Mouse (Mus musculus) myocyte (in vitro differentiated cells): ENCODE data around the gene Bcdin3d. TPM values are rescaled to one million over a fixed set of nuclear protein-coding genes. Genes with fewer than 3 reads are reported as not detected.

Experiments
- H3K27me3 ChIP-seq: one replicate; pipeline ENCODE4 v1.6.1; 2011; ENCODE audit not compliant: control insufficient read depth, insufficient read depth, insufficient read length
- H3K36me3 ChIP-seq: one replicate; pipeline ENCODE4 v1.6.1; 2011; ENCODE audit not compliant: control insufficient read depth, insufficient read depth
- H3K4me2 ChIP-seq: one replicate; pipeline ENCODE4 v1.6.1; 2011; ENCODE audit warnings: low read depth, control low read depth
- H3K4me3 ChIP-seq: one replicate; pipeline ENCODE4 v1.5.1; 2011; ENCODE audit warnings: mild to moderate bottlenecking, control low read depth, moderate library complexity
- H3K79me2 ChIP-seq: one replicate; pipeline ENCODE4 v1.6.1; 2011; ENCODE audit not compliant: control insufficient read depth, insufficient read depth
- H3ac ChIP-seq: one replicate; pipeline ENCODE4 v1.6.1; 2011; ENCODE audit not compliant: control insufficient read depth, insufficient read length
- CEBPB ChIP-seq: IDR thresholded peaks from 2 replicates; pipeline ENCODE4 v1.6.1; 2011; ENCODE audit warnings: mild to moderate bottlenecking, moderate library complexity; ENCODE audit not compliant: poor library complexity, insufficient read depth, severe bottlenecking
- E2F4 ChIP-seq: IDR thresholded peaks from one replicate; pipeline ENCODE4 v1.6.1; 2011; ENCODE audit warnings: mild to moderate bottlenecking, control low read depth, moderate library complexity; ENCODE audit not compliant: insufficient read depth
- MAX ChIP-seq: IDR thresholded peaks from one replicate; pipeline ENCODE4 v1.6.1; 2011; ENCODE audit warnings: low read depth, mild to moderate bottlenecking, control low read depth
- MYOD1 ChIP-seq, 3 experiments: IDR thresholded peaks; one replicate each; pipeline ENCODE4 v1.6.1; 2011; ENCODE audit warnings: control low read depth in 2 of 3, low read depth in 2 of 3, mild to moderate bottlenecking in 2 of 3, moderate library complexity in 1 of 3; ENCODE audit not compliant: insufficient read length in 2 of 3, control insufficient read depth in 1 of 3
- MYOG ChIP-seq, 3 experiments: IDR thresholded peaks; one replicate each; pipeline ENCODE4 v1.6.1; 2011; ENCODE audit warnings: control low read depth in 2 of 3, low read depth in 2 of 3, mild to moderate bottlenecking in 2 of 3; ENCODE audit not compliant: insufficient read length in 2 of 3, control insufficient read depth in 1 of 3, insufficient read depth in 1 of 3
- POLR2A ChIP-seq: IDR thresholded peaks from one replicate; pipeline ENCODE4 v1.6.1; 2011; ENCODE audit warnings: low read depth, mild to moderate bottlenecking, control low read depth, moderate library complexity; ENCODE audit not compliant: insufficient read length
- POLR2AphosphoS2 ChIP-seq: IDR thresholded peaks from one replicate; pipeline ENCODE4 v1.6.1; 2011; ENCODE audit warnings: low read depth, control low read depth; ENCODE audit not compliant: insufficient read length
- REST ChIP-seq: IDR thresholded peaks from one replicate; pipeline ENCODE4 v1.6.1; 2011; ENCODE audit warnings: mild to moderate bottlenecking, control low read depth, moderate library complexity; ENCODE audit not compliant: insufficient read depth, insufficient read length
- SRF ChIP-seq: IDR thresholded peaks from one replicate; pipeline ENCODE4 v1.6.1; 2011; ENCODE audit warnings: low read depth; ENCODE audit not compliant: control insufficient read depth, insufficient read length
- TCF12 ChIP-seq: IDR thresholded peaks from one replicate; pipeline ENCODE4 v1.6.1; 2011; ENCODE audit warnings: mild to moderate bottlenecking, control low read depth; ENCODE audit not compliant: poor library complexity, insufficient read depth, severe bottlenecking
- TCF3 ChIP-seq: IDR thresholded peaks from one replicate; pipeline ENCODE4 v1.6.1; 2011; ENCODE audit warnings: low read depth, control low read depth; ENCODE audit not compliant: insufficient read length
- USF1 ChIP-seq: IDR thresholded peaks from one replicate; pipeline ENCODE4 v1.6.1; 2011; ENCODE audit warnings: low read depth, mild to moderate bottlenecking, control low read depth, moderate library complexity
- polyA plus RNA-seq: library from polyadenylated mRNA; unstranded; fragments of >200 nt; fragmentation: generic; extraction: Trizol; gene quantifications from one replicate; pipeline ENCODE4 v1.2.1, GENCODE M21; 2012; ENCODE audit warnings: missing spikeins

Bcdin3d gene
- polyA plus RNA-seq, 1 experiment = 11.8 TPM

GRCm38 (mm10) chr15:99438966-99439698, 35.4 kb downstream of the Bcdin3d start:
- Histone ChIP-seq H3K79me2 (peaks cover 89% of the 10 kb centered on the region), H3ac (no peak overlapping the region), H3K27me3 (no peaks in the 10 kb centered on the region), H3K4me3 (no peak overlapping the region), H3K4me2 (peak overlapping the region; percentile 63), H3K36me3 (peaks cover 5% of the 10 kb centered on the region)
- TF ChIP-seq MYOG (IDR thresholded peaks at IDR 0.05; ENCODE audit: control insufficient read depth in 1 of 3, insufficient read depth in 1 of 3, insufficient read length in 2 of 3, low read depth in 2 of 3) = peak in 2 of 3 experiments; percentile 24 to 64
- peak in 2 of 3 experiments; percentile 75 to 86 for TF ChIP-seq MYOD1 (IDR thresholded peaks at IDR 0.05; ENCODE audit: control insufficient read depth in 1 of 3, insufficient read length in 2 of 3, low read depth in 2 of 3)
- TF ChIP-seq TCF12 = no peak

GRCm38 (mm10) chr15:99433913-99434312, 40.6 kb downstream of the Bcdin3d start:
- H3K36me3 ChIP-seq = peaks cover 15% of the 10 kb centered on the region
- TF ChIP-seq MYOG (IDR thresholded peaks at IDR 0.05; ENCODE audit: control insufficient read depth in 1 of 3, insufficient read depth in 1 of 3, insufficient read length in 2 of 3, low read depth in 2 of 3) (peak in 1 of 3 experiments; percentile 34), MYOD1 (IDR thresholded peaks at IDR 0.05; ENCODE audit: control insufficient read depth in 1 of 3, insufficient read length in 2 of 3, low read depth in 2 of 3) (peak in 1 of 3 experiments; percentile 10), REST (no peak), USF1 (no peak), SRF (no peak), TCF12 (no peak)
- no peak overlapping the region for H3K4me3 ChIP-seq
- H3ac ChIP-seq = no peak overlapping the region
- no peaks in the 10 kb centered on the region for H3K27me3 ChIP-seq
- H3K79me2 ChIP-seq = peaks cover 61% of the 10 kb centered on the region
- no peak overlapping the region for H3K4me2 ChIP-seq

- no peaks in the 10 kb centered on the region for H3K27me3 ChIP-seq
- peaks cover 16% of the 10 kb centered on the region for H3K36me3 ChIP-seq
- no peak for TF ChIP-seq MYOG (IDR thresholded peaks at IDR 0.05; ENCODE audit: control insufficient read depth in 1 of 3, insufficient read depth in 1 of 3, insufficient read length in 2 of 3, low read depth in 2 of 3)
- TF ChIP-seq POLR2A = no peak
- peak; percentile 2 for TF ChIP-seq POLR2AphosphoS2
- no peak for TF ChIP-seq TCF12
- no peak for TF ChIP-seq MYOD1 (IDR thresholded peaks at IDR 0.05; ENCODE audit: control insufficient read depth in 1 of 3, insufficient read length in 2 of 3, low read depth in 2 of 3)
- TF ChIP-seq TCF3 = no peak
- TF ChIP-seq E2F4 = no peak
- TF ChIP-seq REST = no peak
- H3ac ChIP-seq = no peak overlapping the region
- peaks cover 54% of the 10 kb centered on the region for H3K79me2 ChIP-seq
- H3K4me2 ChIP-seq = peak overlapping the region; percentile 79
- no peak overlapping the region for H3K4me3 ChIP-seq
These were observed 41.3 kb downstream of the Bcdin3d start for GRCm38 (mm10) chr15:99433081-99433718.

DNA sequence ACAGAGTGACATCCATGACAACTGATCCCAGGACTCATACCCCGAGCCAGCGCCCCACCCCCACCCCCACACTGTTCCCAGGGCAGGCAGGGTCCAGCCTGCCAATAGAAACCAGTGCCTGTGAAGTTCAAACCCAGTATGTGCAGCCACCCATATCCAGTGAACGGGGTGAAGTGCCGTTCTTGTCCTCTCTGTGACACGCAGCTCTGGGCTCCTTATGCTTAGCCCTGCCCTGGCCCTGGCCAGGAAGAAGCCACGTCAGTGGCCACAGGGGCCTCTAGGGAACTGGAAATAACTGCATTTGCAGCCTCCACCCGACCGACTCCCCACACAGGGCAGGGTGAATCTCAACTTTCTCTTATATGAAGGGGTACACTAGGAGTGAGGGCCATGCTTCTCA, 42.6 kb downstream of the Bcdin3d start:
- Histone ChIP-seq H3K36me3 (peaks cover 20% of the 10 kb centered on the region), H3K4me2 (peak overlapping the region; percentile 79), H3K79me2 (peaks cover 42% of the 10 kb centered on the region), H3ac (no peak overlapping the region), H3K27me3 (no peaks in the 10 kb centered on the region), H3K4me3 (no peak overlapping the region)
- TF ChIP-seq MAX (no peak), TCF12 (no peak), POLR2A (peak; percentile 23), E2F4 (no peak), SRF (no peak), POLR2AphosphoS2 (no peak), MYOG (IDR thresholded peaks at IDR 0.05; ENCODE audit: control insufficient read depth in 1 of 3, insufficient read depth in 1 of 3, insufficient read length in 2 of 3, low read depth in 2 of 3) (peak in 1 of 3 experiments; percentile 5), TCF3 (no peak), CEBPB (no peak), USF1 (no peak), MYOD1 (IDR thresholded peaks at IDR 0.05; ENCODE audit: control insufficient read depth in 1 of 3, insufficient read length in 2 of 3, low read depth in 2 of 3) (no peak), REST (no peak)

DNA sequence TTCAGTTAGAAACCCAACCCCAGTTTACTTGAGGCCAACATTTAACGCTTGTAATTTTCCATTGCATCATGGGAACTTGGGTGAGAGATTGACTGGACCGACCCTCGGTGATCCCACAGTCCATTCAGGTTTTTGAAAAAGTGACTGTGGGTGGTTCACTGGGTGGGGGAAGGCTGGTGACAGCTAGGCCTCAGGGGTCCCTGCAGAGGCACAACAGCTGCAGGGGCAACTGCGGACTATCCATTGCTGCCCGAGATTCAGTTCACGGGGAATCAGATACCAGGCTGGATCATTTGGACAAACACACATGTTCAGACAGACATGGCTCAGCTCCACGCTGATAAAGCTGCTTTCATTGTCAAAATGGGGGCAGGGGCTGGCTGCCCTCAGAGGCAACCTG, 43.0 kb downstream of the Bcdin3d start:
- Histone ChIP-seq H3K79me2 (peaks cover 37% of the 10 kb centered on the region), H3K36me3 (peaks cover 20% of the 10 kb centered on the region), H3K4me2 (peak overlapping the region; percentile 79), H3K27me3 (no peaks in the 10 kb centered on the region), H3ac (no peak overlapping the region), H3K4me3 (no peak overlapping the region)
- peak; percentile 49 for TF ChIP-seq POLR2AphosphoS2
- no peak for TF ChIP-seq USF1
- no peak for TF ChIP-seq REST
- no peak for TF ChIP-seq POLR2A
- TF ChIP-seq MYOG (IDR thresholded peaks at IDR 0.05; ENCODE audit: control insufficient read depth in 1 of 3, insufficient read depth in 1 of 3, insufficient read length in 2 of 3, low read depth in 2 of 3) = peak in 2 of 3 experiments; percentile 86 to 92
- no peak for TF ChIP-seq TCF3
- TF ChIP-seq SRF = no peak
- TF ChIP-seq TCF12 = peak; percentile 52
- TF ChIP-seq MYOD1 (IDR thresholded peaks at IDR 0.05; ENCODE audit: control insufficient read depth in 1 of 3, insufficient read length in 2 of 3, low read depth in 2 of 3) = peak in 2 of 3 experiments; percentile 94 to 96
